Mouse (Mus musculus) MEL (cell line): ENCODE data around the gene Tnfaip8l2. TPM values are rescaled to one million over a fixed set of nuclear protein-coding genes. Genes with fewer than 3 reads are reported as not detected.

ENCODE experiments used
- DNase-seq: peaks from one replicate; pipeline ENCODE4 v3.0.0; 2011; ENCODE audit warnings: low read depth, low spot score
- H3K27ac ChIP-seq: 2 replicates; pipeline ENCODE4 v1.5.1; 2012; ENCODE audit warnings: low read depth, mild to moderate bottlenecking, control low read depth, low read length, moderate library complexity; ENCODE audit not compliant: control insufficient read depth
- H3K27me3 ChIP-seq, 2 experiments: fragments of 150-350 bp in 1 of 2; sonication (generic) in 1 of 2; 2 replicates each; pipeline ENCODE4 v1.6.1; 2012; ENCODE audit warnings: low read length in 2 of 2, mild to moderate bottlenecking in 2 of 2, improper control_type of control experiment in 1 of 2, moderate library complexity in 1 of 2; ENCODE audit not compliant: insufficient read depth in 2 of 2, control insufficient read depth in 1 of 2
- H3K36me3 ChIP-seq, 2 experiments: 2 replicates each; pipeline ENCODE4 v1.6.1; 2012 to 2014; ENCODE audit warnings: low read length in 2 of 2, improper control_type of control experiment in 1 of 2, inconsistent platforms in 1 of 2, mild to moderate bottlenecking in 1 of 2; ENCODE audit not compliant: insufficient read depth in 2 of 2, control insufficient read depth in 1 of 2
- H3K4me1 ChIP-seq, 2 experiments: fragments of 150-350 bp in 1 of 2; sonication (generic) in 1 of 2; 2 replicates each; pipeline ENCODE4 v1.6.1; 2012; ENCODE audit warnings: low read length in 2 of 2, improper control_type of control experiment in 1 of 2, mild to moderate bottlenecking in 1 of 2; ENCODE audit not compliant: insufficient read depth in 2 of 2, control insufficient read depth in 1 of 2
- H3K4me3 ChIP-seq, 2 experiments: fragments of 150-350 bp in 1 of 2; sonication (generic) in 1 of 2; 2 replicates each; pipeline ENCODE4 v1.5.1; 2012; ENCODE audit warnings: low read depth in 2 of 2, low read length in 2 of 2, mild to moderate bottlenecking in 2 of 2, moderate library complexity in 2 of 2, control low read depth in 1 of 2, improper control_type of control experiment in 1 of 2; ENCODE audit not compliant: control insufficient read depth in 1 of 2, insufficient read depth in 1 of 2
- H3K79me2 ChIP-seq: 2 replicates; pipeline ENCODE4 v1.6.1; 2012; ENCODE audit warnings: mild to moderate bottlenecking, low read length, moderate library complexity; ENCODE audit not compliant: control insufficient read depth, poor library complexity, insufficient read depth
- H3K9ac ChIP-seq: 2 replicates; pipeline ENCODE4 v1.6.1; 2012; ENCODE audit warnings: low read depth, mild to moderate bottlenecking, control low read depth, low read length, moderate library complexity; ENCODE audit not compliant: control insufficient read depth, poor library complexity, severe bottlenecking
- H3K9me3 ChIP-seq: fragments of 150-350 bp; sonication (generic); replicated peaks from 2 replicates; pipeline ENCODE4 v1.6.1; 2012; ENCODE audit warnings: mild to moderate bottlenecking, low read length, improper control_type of control experiment, moderate library complexity; ENCODE audit not compliant: insufficient read depth
- BHLHE40 ChIP-seq: IDR thresholded peaks from 2 replicates; pipeline ENCODE4 v1.6.1; 2012; ENCODE audit warnings: low read depth, mild to moderate bottlenecking, inconsistent platforms, low read length, improper control_type of control experiment, borderline replicate concordance
- CHD1 ChIP-seq: IDR thresholded peaks from 2 replicates; pipeline ENCODE4 v1.6.1; 2012; ENCODE audit warnings: low read depth, mild to moderate bottlenecking, inconsistent platforms, low read length, improper control_type of control experiment
- CHD2 ChIP-seq: IDR thresholded peaks from 2 replicates; pipeline ENCODE4 v1.6.1; 2011; ENCODE audit warnings: low read length, improper control_type of control experiment
- CTCF ChIP-seq, 3 experiments: IDR thresholded peaks in 2 of 3; conservative IDR thresholded peaks in 1 of 3; 2 replicates each; pipeline ENCODE4 v1.5.1; 2011 to 2012; ENCODE audit warnings: low read length in 3 of 3, low read depth in 2 of 3, mild to moderate bottlenecking in 2 of 3, improper control_type of control experiment in 1 of 3, inconsistent platforms in 1 of 3, mixed read lengths in 1 of 3, moderate library complexity in 1 of 3; ENCODE audit not compliant: control insufficient read depth in 1 of 3, insufficient read depth in 1 of 3, poor library complexity in 1 of 3, severe bottlenecking in 1 of 3
- E2F4 ChIP-seq: IDR thresholded peaks from 2 replicates; pipeline ENCODE4 v1.6.1; 2011; ENCODE audit warnings: low read depth, low read length, improper control_type of control experiment, borderline replicate concordance
- EP300 ChIP-seq, 2 experiments: IDR thresholded peaks; 2 replicates each; pipeline ENCODE4 v1.6.1; 2011; ENCODE audit warnings: improper control_type of control experiment in 2 of 2, low read length in 2 of 2, low read depth in 1 of 2, mild to moderate bottlenecking in 1 of 2
- ETS1 ChIP-seq: IDR thresholded peaks from 2 replicates; pipeline ENCODE4 v1.6.1; 2012; ENCODE audit warnings: low read depth, mild to moderate bottlenecking, inconsistent platforms, low read length, improper control_type of control experiment, moderate library complexity
- GABPA ChIP-seq: IDR thresholded peaks from 2 replicates; pipeline ENCODE4 v1.6.1; 2012; ENCODE audit warnings: low read depth, mild to moderate bottlenecking, inconsistent platforms, low read length, improper control_type of control experiment, moderate library complexity
- GATA1 ChIP-seq: IDR thresholded peaks from 2 replicates; pipeline ENCODE4 v1.6.1; 2011; ENCODE audit warnings: low read depth, low read length, improper control_type of control experiment
- JUND ChIP-seq: IDR thresholded peaks from 2 replicates; pipeline ENCODE4 v1.6.1; 2011; ENCODE audit warnings: low read depth, mild to moderate bottlenecking, improper control_type of control experiment, low read length
- MAFK ChIP-seq: IDR thresholded peaks from 2 replicates; pipeline ENCODE4 v1.6.1; 2011; ENCODE audit warnings: low read depth, mild to moderate bottlenecking, low read length, improper control_type of control experiment, borderline replicate concordance
- MAX ChIP-seq: IDR thresholded peaks from 2 replicates; pipeline ENCODE4 v1.6.1; 2011; ENCODE audit warnings: low read length, improper control_type of control experiment
- MAZ ChIP-seq: IDR thresholded peaks from 2 replicates; pipeline ENCODE4 v1.6.1; 2012; ENCODE audit warnings: low read depth, mild to moderate bottlenecking, inconsistent platforms, low read length, improper control_type of control experiment
- MEF2A ChIP-seq: IDR thresholded peaks from 2 replicates; pipeline ENCODE4 v1.6.1; 2014; ENCODE audit warnings: low read depth, mild to moderate bottlenecking, inconsistent platforms, low read length, improper control_type of control experiment; ENCODE audit not compliant: poor library complexity, insufficient replicate concordance, severe bottlenecking; ENCODE audit errors: extremely low read depth
- MXI1 ChIP-seq: IDR thresholded peaks from 2 replicates; pipeline ENCODE4 v1.6.1; 2011; ENCODE audit warnings: mild to moderate bottlenecking, low read depth, low read length, improper control_type of control experiment
- MYB ChIP-seq: IDR thresholded peaks from 2 replicates; pipeline ENCODE4 v1.6.1; 2011; ENCODE audit warnings: mild to moderate bottlenecking, low read depth, low read length, improper control_type of control experiment
- POLR2AphosphoS2 ChIP-seq: IDR thresholded peaks from 2 replicates; pipeline ENCODE4 v1.6.1; 2011; ENCODE audit warnings: low read length, improper control_type of control experiment
- RAD21 ChIP-seq: IDR thresholded peaks from 2 replicates; pipeline ENCODE4 v1.6.1; 2011; ENCODE audit warnings: mild to moderate bottlenecking, low read depth, low read length, improper control_type of control experiment
- RCOR1 ChIP-seq: IDR thresholded peaks from 2 replicates; pipeline ENCODE4 v1.6.1; 2012; ENCODE audit warnings: low read depth, mild to moderate bottlenecking, inconsistent platforms, low read length, improper control_type of control experiment
- SIN3A ChIP-seq: IDR thresholded peaks from 2 replicates; pipeline ENCODE4 v1.6.1; 2012; ENCODE audit warnings: low read length, improper control_type of control experiment, inconsistent platforms
- SMC3 ChIP-seq: IDR thresholded peaks from 2 replicates; pipeline ENCODE4 v1.6.1; 2011; ENCODE audit warnings: low read depth, low read length, improper control_type of control experiment
- TBP ChIP-seq: IDR thresholded peaks from 2 replicates; pipeline ENCODE4 v1.8.0; 2011; ENCODE audit warnings: low read depth, low read length, improper control_type of control experiment
- UBTF ChIP-seq: IDR thresholded peaks from 2 replicates; pipeline ENCODE4 v1.6.1; 2012; ENCODE audit warnings: low read depth, mild to moderate bottlenecking, inconsistent platforms, low read length, improper control_type of control experiment, moderate library complexity, borderline replicate concordance; ENCODE audit not compliant: insufficient read depth
- USF1 ChIP-seq: IDR thresholded peaks from 2 replicates; pipeline ENCODE4 v1.6.1; 2014; ENCODE audit warnings: low read depth, mild to moderate bottlenecking, inconsistent platforms, low read length, improper control_type of control experiment, moderate library complexity
- USF2 ChIP-seq, 2 experiments: IDR thresholded peaks; 2 replicates each; pipeline ENCODE4 v1.6.1; 2011 to 2012; ENCODE audit warnings: improper control_type of control experiment in 2 of 2, low read length in 2 of 2, borderline replicate concordance in 1 of 2, inconsistent platforms in 1 of 2, low read depth in 1 of 2, mild to moderate bottlenecking in 1 of 2; ENCODE audit not compliant: insufficient read depth in 1 of 2
- ZC3H11A ChIP-seq: IDR thresholded peaks from 2 replicates; pipeline ENCODE4 v1.6.1; 2012; ENCODE audit warnings: low read depth, mild to moderate bottlenecking, inconsistent platforms, low read length, improper control_type of control experiment
- ZKSCAN1 ChIP-seq: IDR thresholded peaks from 2 replicates; pipeline ENCODE4 v1.6.1; 2012; ENCODE audit warnings: low read depth, mild to moderate bottlenecking, inconsistent platforms, low read length, improper control_type of control experiment, moderate library complexity
- ZMIZ1 ChIP-seq: IDR thresholded peaks from 2 replicates; pipeline ENCODE4 v1.6.1; 2012; ENCODE audit warnings: low read depth, mild to moderate bottlenecking, inconsistent platforms, low read length, improper control_type of control experiment, moderate library complexity
- ZNF384 ChIP-seq: IDR thresholded peaks from 2 replicates; pipeline ENCODE4 v1.6.1; 2012; ENCODE audit warnings: low read depth, mild to moderate bottlenecking, inconsistent platforms, low read length, improper control_type of control experiment
- polyA plus RNA-seq, 2 experiments: library from polyadenylated mRNA; stranded (reverse) in 1 of 2; unstranded in 1 of 2; fragments of >175 nt in 1 of 2; fragments of >200 nt in 1 of 2; gene quantifications; 2 replicates each; pipeline versions ENCODE4 v1.2.1 to v1.2.4; 2012; ENCODE audit warnings: low replicate concordance in 2 of 2, low read depth in 1 of 2; ENCODE audit not compliant: insufficient read length in 2 of 2, insufficient read depth in 1 of 2, missing spikeins in 1 of 2
- total RNA-seq: library from RNA; depleted of rRNA; stranded (reverse); fragments of 300-350 nt; gene quantifications from 2 replicates; pipeline ENCODE4 v1.2.3, GENCODE M21; 2012

Tnfaip8l2 gene
- total and polyA plus RNA-seq, 3 experiments = 3.1 to 5.8 TPM; not detected in 1

DNA sequence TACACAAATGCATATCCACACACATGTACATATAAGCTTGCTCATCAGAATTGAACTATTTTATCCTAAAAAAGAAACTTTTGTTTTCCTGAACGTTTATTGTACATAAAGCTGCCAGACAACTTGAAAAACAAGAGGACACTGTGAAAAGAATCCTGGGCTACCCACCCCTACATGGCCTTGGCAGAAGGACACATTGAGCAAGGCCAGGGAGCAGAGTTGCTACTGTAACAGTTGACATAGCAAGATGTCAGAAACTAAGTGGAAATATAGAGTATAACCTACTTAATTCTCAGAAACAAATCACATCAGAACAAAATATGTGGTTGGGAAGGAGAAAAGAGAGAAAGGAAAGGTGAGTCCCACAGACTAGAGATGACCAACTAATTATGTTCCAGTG lies 39.7 kb upstream of the Tnfaip8l2 start:
- no peak for TF ChIP-seq MXI1
- TF ChIP-seq UBTF = no peak
- TF ChIP-seq RAD21 = no peak
- no peak for TF ChIP-seq ZMIZ1
- no peak for TF ChIP-seq TBP
- no peak for TF ChIP-seq MAZ
- TF ChIP-seq BHLHE40 = no peak
- TF ChIP-seq ZKSCAN1 = no peak
- TF ChIP-seq MAX = no peak
- no peak for TF ChIP-seq USF2 (IDR thresholded peaks at IDR 0.05; ENCODE audit: borderline replicate concordance in 1 of 2, insufficient read depth in 1 of 2, low read depth in 1 of 2, low read length in 2 of 2)
- no peak for TF ChIP-seq SMC3
- TF ChIP-seq CHD2 = no peak
- no peak for TF ChIP-seq POLR2AphosphoS2
- no peak for TF ChIP-seq CHD1
- no peak for TF ChIP-seq RCOR1
- no peak for TF ChIP-seq MYB
- no peak for TF ChIP-seq JUND
- no peak for TF ChIP-seq MAFK
- TF ChIP-seq ZNF384 = no peak
- no peak for TF ChIP-seq CTCF (IDR thresholded peaks at IDR 0.05 in 2 of 3, conservative IDR thresholded peaks at IDR 0.05 in 1 of 3; ENCODE audit: control insufficient read depth in 1 of 3, insufficient read depth in 1 of 3, low read depth in 2 of 3, low read length in 3 of 3, poor library complexity in 1 of 3, severe bottlenecking in 1 of 3)
- Histone ChIP-seq H3K36me3 (peaks cover 16 to 22% of the 10 kb centered on the region in 2 experiments), H3K79me2 (no peaks in the 10 kb centered on the region), H3K4me3 (no peak overlapping the region), H3K27ac (no peak overlapping the region), H3K9me3 (no peaks in the 10 kb centered on the region), H3K4me1 (peaks cover 5 to 7% of the 10 kb centered on the region in 2 experiments), H3K27me3 (no peaks in the 10 kb centered on the region), H3K9ac (no peak overlapping the region)
- no peak for DNase-seq

DNA sequence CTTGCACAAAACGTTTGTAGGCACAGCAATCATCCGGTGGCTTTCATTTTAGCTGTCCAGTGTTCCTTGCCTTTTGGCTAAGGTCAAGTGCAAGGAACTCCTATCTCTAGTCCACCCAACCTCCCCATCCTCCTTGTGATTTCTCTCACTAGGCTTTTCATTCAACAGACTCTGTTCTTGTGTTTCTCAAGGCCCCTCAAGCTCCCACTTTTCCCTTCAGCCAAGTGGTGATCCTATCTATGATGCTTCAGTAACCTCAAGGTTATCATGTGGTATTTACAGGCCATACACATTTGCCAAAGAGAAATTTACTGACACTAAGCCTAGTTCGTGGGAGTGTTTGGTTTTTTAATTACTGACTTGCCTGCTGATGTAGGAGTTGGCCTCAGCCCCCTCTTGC lies 37.7 kb upstream of the Tnfaip8l2 start:
- no peaks in the 10 kb centered on the region for H3K79me2 ChIP-seq
- no peak overlapping the region for H3K9ac ChIP-seq
- no peaks in the 10 kb centered on the region for H3K9me3 ChIP-seq
- H3K4me1 ChIP-seq = peaks cover 0 to 4% of the 10 kb centered on the region in 2 experiments; a peak in 2 of 4 replicates
- no peaks in the 10 kb centered on the region for H3K27me3 ChIP-seq
- H3K36me3 ChIP-seq = peaks cover 5 to 12% of the 10 kb centered on the region in 2 experiments
- H3K4me3 ChIP-seq = no peak overlapping the region
- H3K27ac ChIP-seq = no peak overlapping the region
- TF ChIP-seq MAX (no peak), GATA1 (no peak), SIN3A (no peak), MEF2A (no peak), RAD21 (no peak), USF1 (0 out of 2 replicates have a peak, but pooled peaks have one; percentile 14), POLR2AphosphoS2 (peak; percentile 14; the same call in 1 of the 2 replicates), E2F4 (no peak), EP300 (IDR thresholded peaks at IDR 0.05; ENCODE audit: low read depth in 1 of 2, low read length in 2 of 2) (0 out of 4 replicates have a peak, but pooled peaks of 1 of the 2 experiments have one; percentile 9), ZMIZ1 (peak; percentile 23; the same call in 1 of the 2 replicates), TBP (0 out of 2 replicates have a peak, but pooled peaks have one; percentile 29), MAZ (peak; percentile 31; the same call in 1 of the 2 replicates), ETS1 (0 out of 2 replicates have a peak, but pooled peaks have one; percentile 6), GABPA (no peak), CHD2 (no peak), ZC3H11A (no peak)
- DNase-seq = peak; percentile 39
